Mouse (Mus musculus) olfactory bulb, adult 2 months (tissue): ENCODE data around the gene Smoc1.

Experiments
- CTCF ChIP-seq: fragments of 200-500 bp; IDR thresholded peaks from 2 replicates; pipeline ENCODE4 v1.5.1; 2012; ENCODE audit warnings: low read depth, mild to moderate bottlenecking, low read length, moderate library complexity; ENCODE audit not compliant: insufficient read depth
- POLR2A ChIP-seq: fragments of 200-500 bp; IDR thresholded peaks from 2 replicates; pipeline ENCODE4 v1.6.1; 2012; ENCODE audit warnings: mild to moderate bottlenecking, low read depth, low read length, moderate library complexity; ENCODE audit not compliant: insufficient read depth

- TF ChIP-seq POLR2A: no peak
- no peak for TF ChIP-seq CTCF
Measured at GRCm38 (mm10) chr12:81193968-81194367, 167.4 kb downstream of the Smoc1 start.
